Mouse (Mus musculus) limb, embryonic 14.5 days (tissue): Measurements from ENCODE around the gene Nrip3. TPM values are rescaled to one million over a fixed set of nuclear protein-coding genes. Genes with fewer than 3 reads are reported as not detected.

Experiments
- ATAC-seq: fragments of 200-750 bp; cut with Nextera tagmentation; 2 replicates; pipeline ENCODE4 v1.8.0; 2017; ENCODE audit warnings: low read depth, moderate number of reproducible peaks, moderate TSS enrichment; ENCODE audit not compliant: low FRiP score
- DNase-seq: peaks from one replicate; pipeline ENCODE4 v3.0.0-alpha.2; 2015; ENCODE audit warnings: low spot score
- H3K27ac ChIP-seq: fragments of 300-500 bp; sonication (generic); replicated peaks from 2 replicates; pipeline ENCODE4 v1.5.1; 2014; ENCODE audit warnings: low read depth, mild to moderate bottlenecking, low read length, moderate library complexity, mixed read lengths
- H3K27me3 ChIP-seq: fragments of 300-500 bp; sonication (generic); 2 replicates; pipeline ENCODE4 v1.6.1; 2014; ENCODE audit warnings: low read length, mixed read lengths; ENCODE audit not compliant: control insufficient read depth, insufficient read depth
- H3K36me3 ChIP-seq: fragments of 300-500 bp; sonication (generic); 2 replicates; pipeline ENCODE4 v1.6.1; 2014; ENCODE audit warnings: mild to moderate bottlenecking, low read length, moderate library complexity, mixed read lengths; ENCODE audit not compliant: control insufficient read depth, insufficient read depth
- H3K4me1 ChIP-seq: fragments of 300-500 bp; sonication (generic); 2 replicates; pipeline ENCODE4 v1.6.1; 2014; ENCODE audit warnings: antibody characterized with exemption, low read length, mixed read lengths; ENCODE audit not compliant: control insufficient read depth, insufficient read depth
- H3K4me2 ChIP-seq: fragments of 300-500 bp; sonication (generic); replicated peaks from 2 replicates; pipeline ENCODE4 v1.6.1; 2014; ENCODE audit warnings: low read depth, mild to moderate bottlenecking, low read length, moderate library complexity; ENCODE audit not compliant: severe bottlenecking
- H3K4me3 ChIP-seq: fragments of 300-500 bp; sonication (generic); replicated peaks from 2 replicates; pipeline ENCODE4 v1.5.1; 2014; ENCODE audit warnings: low read length
- H3K9ac ChIP-seq: fragments of 300-500 bp; sonication (generic); 2 replicates; pipeline ENCODE4 v1.6.1; 2014; ENCODE audit warnings: mild to moderate bottlenecking, low read depth, low read length, moderate library complexity; ENCODE audit not compliant: severe bottlenecking
- H3K9me3 ChIP-seq: fragments of 300-500 bp; sonication (generic); 2 replicates; pipeline ENCODE4 v1.6.1; 2016; ENCODE audit warnings: low read length; ENCODE audit not compliant: control insufficient read depth
- POLR2A ChIP-seq: fragments of 200-500 bp; IDR thresholded peaks from 2 replicates; pipeline ENCODE4 v1.8.0; 2012; ENCODE audit warnings: inconsistent platforms, mild to moderate bottlenecking, moderate library complexity, borderline replicate concordance; ENCODE audit not compliant: insufficient read depth, insufficient read length; ENCODE audit errors: extremely low read depth
- WGBS: fragments of 180-500 bp; shearing (Covaris S2); extraction: QIAGEN DNeasy Blood & Tissue Kit; methylation state at CpG from one replicate; pipeline ENCODE4 v1.1.7; 2014; 5-methylcytosine and 5-hydroxymethylcytosine counted together
- polyA plus RNA-seq, 2 experiments: library from polyadenylated mRNA; depleted of rRNA in 1 of 2; stranded (reverse) in 1 of 2; unstranded in 1 of 2; fragments of >200 nt; fragmentation: Nextera tagmentation in 1 of 2; extraction: Ambion mirVana in 1 of 2; gene quantifications; 2 replicates each; pipeline versions ENCODE4 v1.2.1 to v1.2.3; 2012 to 2014

The Nrip3 gene
- polyA plus RNA-seq, 2 experiments: 0.62 to 1.5 TPM

- no peak for TF ChIP-seq POLR2A
- H3K9me3 ChIP-seq: no peaks in the 10 kb centered on the region
- no peak overlapping the region for H3K4me3 ChIP-seq
- no peak for DNase-seq
- no peak overlapping the region for H3K27ac ChIP-seq
- no peak for ATAC-seq
- no peak overlapping the region for H3K4me2 ChIP-seq
- H3K9ac ChIP-seq: no peak overlapping the region
- no peaks in the 10 kb centered on the region for H3K36me3 ChIP-seq
- H3K4me1 ChIP-seq: no peaks in the 10 kb centered on the region
- no peaks in the 10 kb centered on the region for H3K27me3 ChIP-seq
Observed at GRCm38 (mm10) chr7:109817954-109818353, 36.1 kb upstream of the Nrip3 start.

- no peak for DNase-seq
- no peaks in the 10 kb centered on the region for H3K36me3 ChIP-seq
- 69% methylated on average over 4 of the region's 4 CpGs for WGBS
- no peak for ATAC-seq
- no peaks in the 10 kb centered on the region for H3K4me1 ChIP-seq
- no peak overlapping the region for H3K4me3 ChIP-seq
- H3K9me3 ChIP-seq: no peaks in the 10 kb centered on the region
- H3K27ac ChIP-seq: no peak overlapping the region
- H3K27me3 ChIP-seq: no peaks in the 10 kb centered on the region
- TF ChIP-seq POLR2A: no peak
- no peak overlapping the region for H3K9ac ChIP-seq
- H3K4me2 ChIP-seq: no peak overlapping the region
Observed at GRCm38 (mm10) chr7:109813330-109814140, 31.7 kb upstream of the Nrip3 start.

- WGBS: 75% methylated on average over 8 of the region's 8 CpGs
Observed at GRCm38 (mm10) chr7:109807616-109808485, 26.0 kb upstream of the Nrip3 start.

GRCm38 (mm10) chr7:109804843-109805242 is 23.0 kb upstream of the Nrip3 start:
- H3K4me3 ChIP-seq: no peak overlapping the region
- TF ChIP-seq POLR2A: no peak
- H3K36me3 ChIP-seq: no peaks in the 10 kb centered on the region
- 62% methylated on average over 6 of the region's 6 CpGs for WGBS
- H3K27ac ChIP-seq: no peak overlapping the region
- DNase-seq (no peak), ATAC-seq (no peak)
- H3K9me3 ChIP-seq: no peaks in the 10 kb centered on the region
- H3K27me3 ChIP-seq: no peaks in the 10 kb centered on the region
- H3K4me1 ChIP-seq: no peaks in the 10 kb centered on the region
- H3K9ac ChIP-seq: no peak overlapping the region
- no peak overlapping the region for H3K4me2 ChIP-seq

More at GRCm38 (mm10) chr7:109807616-109808485, 26.0 kb upstream of the Nrip3 start:
- TF ChIP-seq POLR2A: no peak
- no peak overlapping the region for H3K9ac ChIP-seq
- DNase-seq: no peak
- H3K36me3 ChIP-seq: no peaks in the 10 kb centered on the region
- H3K27me3 ChIP-seq: no peaks in the 10 kb centered on the region
- no peak overlapping the region for H3K4me2 ChIP-seq
- H3K4me3 ChIP-seq: no peak overlapping the region
- no peak for ATAC-seq
- no peak overlapping the region for H3K27ac ChIP-seq
- H3K4me1 ChIP-seq: no peaks in the 10 kb centered on the region
- H3K9me3 ChIP-seq: no peaks in the 10 kb centered on the region

GRCm38 (mm10) chr7:109804355-109804754 is 22.5 kb upstream of the Nrip3 start:
- ATAC-seq (no peak), DNase-seq (no peak)

More at GRCm38 (mm10) chr7:109804355-109804754, 22.5 kb upstream of the Nrip3 start:
- Histone ChIP-seq H3K27ac (no peak overlapping the region), H3K36me3 (no peaks in the 10 kb centered on the region), H3K4me1 (no peaks in the 10 kb centered on the region), H3K27me3 (no peaks in the 10 kb centered on the region), H3K4me2 (no peak overlapping the region), H3K9me3 (no peaks in the 10 kb centered on the region), H3K9ac (no peak overlapping the region), H3K4me3 (no peak overlapping the region)
- TF ChIP-seq POLR2A: no peak
- 94% methylated on average over 6 of the region's 6 CpGs for WGBS
